Mouse (Mus musculus): ENCODE results near the gene Lrp5. TPM values are rescaled to one million over a fixed set of nuclear protein-coding genes. Genes with fewer than 3 reads are reported as not detected.

Lrp5 gene
- 10 to 100 TPM; 13.3 to 14.3 TPM for total RNA-seq (2021)
- long read RNA-seq, partial matches to known transcripts: 1 of 1 reads
- long read RNA-seq, other reads (novel, unspliced or antisense): 0 of 1 reads

DNA sequence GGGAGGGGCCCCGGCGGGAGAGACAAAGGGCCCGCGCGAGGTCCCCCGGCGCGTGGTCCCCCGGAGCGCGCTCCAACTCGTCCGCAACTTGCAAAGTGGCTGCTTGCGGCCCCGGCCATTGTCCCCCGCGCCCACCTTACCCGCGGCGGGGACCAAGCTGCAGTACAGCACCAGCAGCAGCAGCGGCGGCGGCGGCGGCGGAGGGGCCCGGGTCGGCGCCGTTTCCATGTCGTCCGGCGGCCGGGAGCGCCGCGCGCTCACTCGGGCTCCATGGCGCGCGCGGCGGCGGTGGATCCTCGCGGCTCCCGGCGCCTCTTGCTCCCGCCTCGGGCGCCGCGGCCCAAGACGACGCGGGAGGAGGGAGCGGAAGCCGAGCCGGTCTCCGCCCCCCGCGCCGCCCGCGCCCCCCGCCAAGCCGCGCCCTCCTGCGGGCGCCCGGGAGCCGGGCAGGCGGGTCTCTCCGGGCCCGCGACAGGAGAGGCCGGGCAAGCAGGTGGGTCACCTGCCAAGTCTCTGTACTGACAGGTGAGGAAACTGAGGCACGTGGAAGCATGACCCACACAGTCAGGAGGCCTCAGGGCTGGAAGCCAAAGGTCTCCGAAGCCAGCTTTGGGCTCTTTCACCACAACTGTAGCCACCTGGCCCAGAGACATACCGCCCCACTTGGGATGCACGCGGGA lies at the start of gene Lrp5:
Lrp5 (minus strand) TSS at position 350 of the 680 bp plus-strand sequence.
- peak; percentile 41 to 69 for DNase-seq (ENCODE audit: low spot score in 2 of 2)

DNA sequence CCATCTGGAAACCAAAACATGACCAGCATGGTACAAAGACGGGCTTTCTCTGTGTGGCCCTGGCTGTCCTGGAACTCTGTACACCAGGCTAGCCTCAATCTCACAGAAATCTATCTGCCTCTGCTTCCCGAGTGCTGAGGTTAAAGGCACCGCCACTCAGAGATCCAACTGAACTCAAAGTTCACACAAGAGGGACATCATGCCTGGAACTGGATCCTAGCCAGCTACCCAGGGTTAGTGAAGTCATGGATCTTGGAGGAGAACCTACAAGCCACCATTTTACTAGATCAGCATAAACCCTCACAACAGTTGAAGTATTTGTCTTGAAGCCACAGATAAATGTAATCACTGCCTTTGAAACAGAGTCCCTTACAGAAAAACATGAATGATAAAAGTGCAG lies 49.6 kb upstream of the Lrp5 start:
- no peak for DNase-seq (ENCODE audit: low spot score in 2 of 2)

DNA sequence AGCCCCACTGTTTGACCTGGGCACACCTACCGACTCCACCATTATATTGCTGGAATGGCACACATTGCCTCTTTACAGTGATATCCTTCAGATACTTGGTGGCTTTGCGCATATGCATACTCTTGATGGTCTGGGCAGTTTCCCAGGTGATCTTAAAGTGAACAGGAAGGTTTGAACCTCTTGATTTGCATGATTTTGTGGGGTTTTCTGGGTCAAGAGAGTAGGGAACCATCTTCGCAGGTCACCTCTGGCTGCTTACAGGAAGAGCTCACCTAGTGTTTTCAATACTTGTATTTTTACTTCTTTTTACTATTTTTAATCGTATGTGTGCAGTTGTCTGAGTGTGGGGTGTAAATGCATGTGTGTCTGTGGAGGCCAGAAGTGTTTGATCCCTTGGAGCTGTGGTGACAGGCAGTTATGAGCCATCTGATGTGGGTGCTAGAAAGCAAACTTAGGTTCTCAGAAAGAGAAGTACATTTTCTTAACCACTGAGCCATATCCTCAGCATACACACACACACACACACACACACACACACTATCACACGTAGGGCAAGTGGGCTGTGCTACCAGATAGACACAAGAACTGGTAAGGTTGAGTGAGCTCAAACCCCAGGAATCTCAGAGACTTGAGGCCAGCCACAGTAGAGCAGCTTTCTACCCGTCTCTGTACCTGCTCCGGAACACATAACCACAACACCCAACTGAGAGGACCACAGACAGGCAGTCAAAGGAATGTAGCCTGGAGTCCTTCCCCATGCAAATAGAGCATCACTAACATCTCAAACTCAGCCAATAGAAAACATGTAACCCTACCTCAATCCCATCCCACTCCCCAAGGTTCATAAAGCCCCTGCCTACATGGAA lies 44.6 kb upstream of the Lrp5 start:
- DNase-seq (ENCODE audit: low spot score in 2 of 2): no peak

DNA sequence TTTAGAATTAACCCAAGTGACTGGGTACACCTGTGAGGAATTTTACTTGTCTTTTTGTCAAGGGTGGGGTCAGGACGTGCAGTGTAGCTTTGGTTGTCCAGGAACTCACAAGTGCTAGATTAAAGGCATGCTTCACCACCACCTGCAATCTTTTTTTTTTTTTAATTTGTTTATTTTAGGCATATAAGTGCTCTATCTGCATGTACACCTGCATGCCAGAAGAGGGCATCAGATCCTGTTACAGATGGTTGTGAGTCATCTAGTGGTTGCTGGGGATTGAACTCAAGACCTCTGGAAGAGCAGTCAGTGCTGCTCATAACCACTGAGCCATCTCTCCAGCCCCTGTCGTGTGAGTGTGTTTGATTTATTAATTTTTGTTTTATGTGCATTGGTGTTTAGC lies 42.5 kb upstream of the Lrp5 start:
- no peak for DNase-seq (ENCODE audit: low spot score in 2 of 2)

DNA sequence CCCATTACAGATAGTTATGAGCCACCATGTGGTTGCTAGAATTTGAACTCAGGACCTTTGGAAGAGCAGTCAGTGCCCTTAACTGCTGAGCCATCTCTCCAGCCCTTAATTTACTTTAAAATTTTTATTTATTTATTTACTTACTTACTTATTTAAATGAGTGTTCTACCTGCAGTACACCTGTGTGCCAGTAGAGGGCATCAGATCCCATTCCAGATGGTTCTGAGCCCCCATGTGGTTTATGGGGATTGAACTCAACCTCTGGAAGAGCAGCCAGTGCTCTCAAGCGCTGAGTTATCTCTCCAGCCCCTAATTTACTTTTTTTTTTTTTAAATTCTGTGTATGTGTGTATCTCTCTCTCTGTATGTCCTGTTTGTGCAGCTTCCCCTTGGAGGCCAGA lies 38.4 kb upstream of the Lrp5 start:
- DNase-seq (ENCODE audit: low spot score in 2 of 2): peak; percentile 64 to 71

DNA sequence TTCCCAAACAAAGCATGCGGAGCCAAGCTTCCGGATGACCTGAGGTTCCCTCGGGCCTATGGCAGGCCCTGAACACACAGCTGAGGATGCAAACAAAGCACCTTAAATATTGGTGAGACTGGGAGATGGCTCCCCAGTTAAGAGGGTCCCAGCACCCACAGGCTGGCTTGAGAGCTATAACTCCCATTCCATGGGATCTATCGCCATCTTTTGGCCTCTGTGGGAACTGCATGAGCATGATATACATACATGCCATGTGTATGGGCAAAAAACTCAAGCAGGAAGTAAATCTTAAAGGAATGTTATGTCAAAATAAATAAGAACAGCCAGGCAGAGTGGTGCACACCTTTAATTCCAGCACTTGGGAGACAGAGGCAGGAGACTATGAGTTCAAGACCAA lies 37.5 kb upstream of the Lrp5 start:
- peak in 1 of 2 experiments; percentile 34 for DNase-seq (ENCODE audit: low spot score in 2 of 2)

DNA sequence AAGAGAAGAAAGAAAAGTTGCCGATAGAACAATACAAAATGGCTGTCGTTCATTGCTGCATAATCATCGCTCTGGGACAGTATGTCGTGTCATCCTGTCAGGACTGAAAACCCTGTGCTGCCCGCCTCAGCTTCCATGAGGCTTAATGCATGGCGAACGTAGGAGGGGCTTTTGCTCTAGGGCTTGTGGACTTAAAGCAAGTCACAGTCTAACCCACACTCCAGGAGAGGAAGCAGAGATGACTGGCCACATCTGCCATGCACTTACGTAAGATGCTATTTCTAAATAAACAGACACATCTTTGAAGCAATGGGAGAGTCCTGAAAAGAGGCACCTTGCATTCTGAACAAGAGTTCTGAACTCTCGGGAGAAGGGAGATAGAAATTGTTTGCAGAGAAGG lies 36.8 kb upstream of the Lrp5 start:
- no peak for DNase-seq (ENCODE audit: low spot score in 2 of 2)

DNA sequence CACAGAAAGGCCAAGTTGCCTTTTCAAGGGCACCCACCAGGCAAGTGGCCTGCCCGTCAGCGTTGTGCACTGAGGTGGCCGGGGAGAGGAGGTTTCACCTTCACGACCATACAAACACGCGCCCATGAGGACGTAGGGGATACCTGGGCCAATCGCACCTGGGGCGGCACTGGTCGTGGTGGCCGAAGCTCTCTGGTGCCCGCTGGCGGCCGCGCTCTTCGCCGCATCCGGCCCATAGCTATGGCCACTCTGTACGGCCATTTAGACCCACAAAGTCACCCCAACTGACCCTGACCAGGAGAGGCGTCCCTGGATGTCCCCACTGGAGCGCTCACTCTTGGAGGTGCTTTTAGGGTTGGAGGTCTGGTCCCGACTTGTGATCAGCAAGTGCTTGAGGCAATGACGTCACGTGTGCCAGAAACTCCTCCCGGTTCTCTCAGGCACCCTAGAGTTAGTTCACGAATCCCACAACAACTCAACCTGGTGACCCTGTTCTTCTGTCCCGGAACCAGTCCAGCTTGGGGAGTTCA lies 33.1 kb upstream of the Lrp5 start:
- peak; percentile 50 to 69 for DNase-seq (ENCODE audit: low spot score in 2 of 2)

DNA sequence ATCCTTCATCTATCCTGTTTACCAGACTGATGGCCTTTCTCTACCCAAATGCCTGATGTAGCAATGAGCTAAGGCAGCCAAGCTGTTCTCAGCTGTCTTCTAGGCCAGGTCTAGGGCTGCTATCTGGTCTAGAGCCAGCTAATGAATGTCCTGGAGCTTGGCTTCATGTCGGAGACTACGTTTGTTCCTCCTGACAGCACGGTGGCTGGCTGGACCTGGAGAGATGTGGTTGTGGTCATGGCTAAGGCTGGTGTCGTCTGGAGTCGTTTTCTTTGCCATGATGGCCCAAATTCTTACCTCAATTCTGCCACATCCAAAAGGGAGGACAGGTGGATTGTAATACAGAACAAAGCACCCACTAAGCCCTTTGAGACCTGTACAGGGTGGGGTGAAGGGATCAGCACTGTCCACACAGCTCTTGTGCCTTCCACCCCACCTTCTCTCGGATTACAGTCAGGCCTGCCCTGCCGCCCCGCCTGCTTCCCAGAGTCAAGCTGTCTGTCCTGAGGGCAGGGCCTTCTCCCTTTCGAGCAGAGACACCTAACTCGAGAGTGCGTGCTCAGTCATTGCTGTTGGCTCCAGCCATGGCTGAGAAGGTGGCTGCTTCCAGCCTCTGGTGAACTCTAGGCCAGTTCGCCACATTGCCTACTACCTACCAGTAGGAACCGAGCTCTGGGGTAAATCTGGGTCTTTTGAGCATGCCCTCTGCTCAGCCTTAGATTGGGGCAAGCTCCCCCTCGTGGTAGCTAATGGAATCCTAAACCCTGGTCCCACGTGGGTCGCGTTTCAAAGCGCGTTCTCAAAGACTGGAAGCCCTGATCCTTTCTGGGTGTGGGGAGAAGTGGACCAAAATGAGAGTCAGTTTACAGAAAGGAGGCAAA lies 32.4 kb upstream of the Lrp5 start:
- peak; percentile 85 to 86 for DNase-seq (ENCODE audit: low spot score in 2 of 2)

DNA sequence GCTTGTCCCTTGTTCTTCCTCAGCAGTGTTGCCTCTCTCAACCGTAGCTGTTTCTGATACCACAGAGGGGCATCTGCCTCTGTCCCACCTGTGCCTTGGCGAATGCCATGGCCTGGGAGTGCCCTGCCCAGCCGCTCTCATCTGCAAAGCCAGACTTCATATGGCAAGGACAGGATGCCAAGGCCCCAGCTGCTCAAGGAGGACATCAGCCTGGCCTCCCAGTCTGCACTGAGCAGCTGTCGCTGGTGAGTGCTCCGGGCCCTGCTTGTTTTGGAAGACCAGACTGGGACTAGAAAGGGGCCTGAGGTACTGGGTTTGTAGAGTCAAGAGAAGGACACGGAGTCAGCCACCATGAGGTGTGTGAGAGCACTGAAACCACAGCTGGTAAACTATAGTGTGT lies 28.0 kb upstream of the Lrp5 start:
- DNase-seq (ENCODE audit: low spot score in 2 of 2): no peak

DNA sequence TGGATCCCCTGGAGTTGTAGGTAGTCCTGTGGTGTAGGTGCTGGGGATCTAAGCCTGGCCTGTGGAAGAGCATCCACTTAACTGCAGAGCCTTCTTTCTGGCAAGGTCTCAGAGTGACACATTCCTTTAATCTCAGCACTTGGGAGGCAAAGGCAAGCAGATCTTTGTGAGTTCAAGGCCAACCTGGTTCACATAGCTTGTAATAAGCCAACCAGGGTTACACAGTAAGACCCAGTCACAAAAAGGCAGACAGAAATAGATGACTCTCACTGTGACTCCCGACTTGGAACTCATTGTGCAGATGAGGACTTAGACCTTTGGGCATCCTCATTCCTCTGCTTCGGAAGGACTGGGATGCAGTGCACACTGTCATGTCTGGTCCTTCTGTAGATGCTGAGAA lies 24.1 kb upstream of the Lrp5 start:
- DNase-seq (ENCODE audit: low spot score in 2 of 2): no peak

DNA sequence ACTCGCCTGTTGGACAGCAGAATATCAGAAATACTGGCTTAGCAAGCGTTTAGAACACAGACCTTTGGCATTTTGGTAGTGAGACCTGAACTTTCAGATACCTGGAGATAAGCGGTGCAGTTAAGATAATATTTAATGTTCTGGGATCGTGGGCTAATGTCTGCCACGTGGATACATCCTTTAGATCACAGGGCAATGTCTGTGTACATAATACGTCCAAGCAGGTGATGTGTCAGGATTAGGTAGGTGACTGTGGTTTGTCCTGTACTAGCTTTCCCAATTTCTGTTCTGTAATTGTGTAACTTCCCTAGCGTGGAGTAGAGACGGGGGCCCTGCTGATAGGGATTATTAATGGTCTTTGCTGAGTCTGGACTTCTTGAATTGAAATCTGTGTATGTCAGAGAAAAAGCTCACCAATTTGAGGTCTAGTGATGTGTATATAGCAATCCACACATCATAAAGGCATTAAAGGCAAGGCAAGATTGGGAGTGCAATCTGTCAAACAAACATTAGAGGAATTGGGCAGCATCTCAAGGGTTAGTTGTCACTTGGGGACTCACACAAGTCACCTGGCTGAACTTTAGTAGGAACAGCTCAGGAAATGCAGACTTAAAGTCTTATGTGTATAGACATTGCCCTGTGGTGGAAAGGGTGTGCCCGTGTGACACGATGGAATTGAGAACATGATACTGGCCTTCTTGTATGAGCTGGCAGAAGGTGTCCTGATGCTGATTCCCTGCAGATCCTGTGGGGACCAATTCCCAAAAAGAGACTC lies 22.8 kb upstream of the Lrp5 start:
- no peak for DNase-seq (ENCODE audit: low spot score in 2 of 2)

DNA sequence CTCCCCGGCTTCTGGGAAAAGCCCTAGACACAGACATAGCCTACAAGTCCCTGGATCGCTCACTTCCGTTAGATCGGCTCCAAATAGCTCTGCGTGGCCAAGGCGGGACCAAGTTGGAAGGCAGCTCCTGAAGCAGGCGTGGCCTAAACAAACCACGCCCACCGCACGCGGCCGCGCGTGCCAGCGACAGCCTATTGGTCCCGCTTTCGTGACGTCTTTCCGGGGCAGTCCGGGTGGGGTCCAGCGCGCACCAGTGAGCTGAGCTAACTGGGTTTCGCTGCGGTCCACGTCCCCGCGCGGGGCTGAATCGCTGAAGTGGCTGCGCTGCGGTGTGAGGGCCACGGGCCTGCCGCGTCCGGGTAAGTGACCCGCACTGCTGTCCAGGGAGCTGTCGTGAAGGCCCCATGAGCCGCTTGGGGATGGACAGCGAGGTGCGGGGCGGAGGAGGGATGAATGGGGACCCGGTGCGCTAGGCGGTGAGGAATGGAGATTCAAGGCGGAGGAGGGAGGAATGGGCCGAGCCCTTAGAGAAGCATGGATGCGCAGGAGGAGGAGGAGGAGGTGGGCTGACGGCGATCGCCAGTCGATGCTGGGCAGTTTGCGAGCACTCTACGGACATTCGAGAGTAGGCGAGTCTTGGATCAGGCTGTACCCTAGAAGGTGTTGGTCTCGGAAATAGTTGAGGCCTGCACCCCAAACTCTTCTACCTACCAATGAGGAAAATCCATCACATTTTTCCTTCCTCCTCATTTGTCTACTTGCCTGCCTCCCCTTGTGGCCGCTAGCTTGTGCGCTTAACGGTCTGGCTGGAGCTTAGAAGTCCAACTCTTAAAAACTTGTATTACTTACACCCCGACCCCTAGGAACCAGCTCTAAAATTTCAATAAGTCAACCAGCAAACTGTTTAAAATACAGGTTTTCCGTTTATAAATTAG lies 22.0 kb upstream of the Lrp5 start, which contains the start of gene 1810055G02Rik:
1810055G02Rik (plus strand) TSS at position 216 of the 935 bp plus-strand sequence.
- peak; percentile 98 to 99 for DNase-seq (ENCODE audit: low spot score in 2 of 2)

DNA sequence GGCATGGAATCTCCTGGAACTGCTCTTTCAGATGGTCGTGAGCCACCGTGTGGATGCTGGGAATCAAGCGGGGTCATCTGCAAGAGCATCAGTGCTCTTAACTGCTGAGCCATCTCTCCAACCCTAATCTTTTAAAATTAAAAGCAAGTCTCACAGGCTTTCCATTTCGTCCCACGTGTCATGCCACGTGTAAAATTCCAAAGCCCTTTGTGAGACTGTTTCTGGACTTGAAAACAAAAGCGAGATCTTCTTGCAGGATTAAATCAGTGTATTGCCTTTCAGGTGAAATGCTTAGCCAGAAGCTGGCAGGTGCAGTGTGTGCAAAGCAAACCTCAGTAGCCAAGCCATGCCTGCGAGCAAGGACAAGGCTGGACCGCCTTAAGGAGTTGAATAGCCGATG lies 21.2 kb upstream of the Lrp5 start:
- DNase-seq (ENCODE audit: low spot score in 2 of 2): no peak

DNA sequence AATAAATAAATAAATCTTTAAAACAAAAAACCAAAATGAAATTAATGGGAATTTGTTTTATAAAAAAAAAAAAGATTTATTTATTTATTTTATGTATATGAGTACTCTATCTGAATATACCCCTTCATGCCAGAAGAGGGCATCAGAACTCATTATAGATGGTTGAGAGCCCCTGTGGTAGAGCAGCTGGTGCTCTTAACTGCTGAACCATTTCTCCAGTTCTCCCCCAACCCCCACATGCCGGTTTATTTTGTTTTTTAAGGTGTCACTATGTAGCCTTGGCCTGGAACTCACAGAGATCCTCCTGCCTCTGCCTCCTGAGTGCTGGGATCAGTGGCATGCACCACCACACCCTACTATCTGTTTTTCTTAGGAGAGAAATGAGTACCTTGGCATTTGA lies 19.9 kb upstream of the Lrp5 start:
- no peak for DNase-seq (ENCODE audit: low spot score in 2 of 2)

DNA sequence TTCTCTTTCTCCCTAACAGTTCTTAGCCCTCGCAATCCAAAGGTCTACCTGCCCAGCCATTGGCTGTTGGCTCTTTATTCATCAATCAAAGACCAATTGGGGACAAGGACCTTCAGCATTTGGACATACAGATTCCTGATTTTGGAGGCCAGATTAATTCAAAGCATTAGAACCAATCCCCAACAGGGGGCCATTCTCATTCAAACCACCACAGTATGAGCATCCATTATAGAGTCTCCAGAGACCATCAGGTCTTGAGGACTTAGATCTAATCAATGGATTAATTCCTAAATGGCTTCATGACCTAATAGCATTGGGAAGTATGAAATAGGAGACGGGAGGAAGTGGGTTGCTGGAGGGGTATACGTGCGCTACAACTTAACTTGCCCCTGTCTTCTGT lies 16.1 kb upstream of the Lrp5 start:
- no peak for DNase-seq (ENCODE audit: low spot score in 2 of 2)

DNA sequence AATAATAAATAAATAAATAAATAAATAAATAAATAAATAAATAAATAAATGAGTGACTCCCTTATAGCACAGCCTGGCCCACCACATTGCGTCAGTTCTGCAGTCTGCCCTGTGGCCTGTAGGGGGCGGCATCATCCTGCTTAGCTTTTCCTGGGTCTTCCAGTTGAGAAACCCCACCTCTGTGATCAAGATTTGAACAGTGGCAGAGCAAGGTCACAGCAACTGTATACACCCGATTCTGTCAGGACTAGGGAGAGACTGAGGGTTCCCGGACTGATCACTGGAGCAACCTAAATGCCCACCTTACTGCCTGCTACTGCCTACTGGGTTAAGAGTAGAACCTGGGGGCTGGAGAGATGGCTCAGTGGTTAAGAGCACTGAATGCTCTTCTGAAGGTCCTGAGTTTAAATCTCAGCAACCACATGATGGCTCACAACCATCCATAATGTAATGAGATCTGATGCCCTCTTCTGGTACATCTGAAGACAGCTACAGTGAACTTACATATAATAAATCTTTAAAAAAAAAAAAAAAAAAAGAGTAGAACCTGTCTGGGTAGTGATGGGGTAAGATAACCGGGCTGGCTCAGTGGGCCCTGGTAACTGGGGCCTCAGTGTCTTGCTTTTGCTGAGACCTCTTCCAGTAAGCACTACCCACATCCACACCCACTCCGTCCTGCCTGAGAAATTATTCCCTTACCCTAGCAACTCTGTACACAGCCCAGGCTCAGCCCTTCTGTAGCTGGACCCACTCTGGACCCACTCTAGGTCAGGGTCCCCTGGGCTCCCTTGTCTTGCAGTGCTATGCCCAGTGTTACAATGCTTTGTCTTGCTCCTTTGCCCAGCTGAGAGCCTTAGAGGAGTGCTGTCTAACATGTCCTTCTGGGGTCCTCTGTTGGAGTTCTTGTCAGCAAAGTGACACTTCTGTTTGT lies 13.4 kb upstream of the Lrp5 start:
- DNase-seq (ENCODE audit: low spot score in 2 of 2): peak; percentile 85 to 86

DNA sequence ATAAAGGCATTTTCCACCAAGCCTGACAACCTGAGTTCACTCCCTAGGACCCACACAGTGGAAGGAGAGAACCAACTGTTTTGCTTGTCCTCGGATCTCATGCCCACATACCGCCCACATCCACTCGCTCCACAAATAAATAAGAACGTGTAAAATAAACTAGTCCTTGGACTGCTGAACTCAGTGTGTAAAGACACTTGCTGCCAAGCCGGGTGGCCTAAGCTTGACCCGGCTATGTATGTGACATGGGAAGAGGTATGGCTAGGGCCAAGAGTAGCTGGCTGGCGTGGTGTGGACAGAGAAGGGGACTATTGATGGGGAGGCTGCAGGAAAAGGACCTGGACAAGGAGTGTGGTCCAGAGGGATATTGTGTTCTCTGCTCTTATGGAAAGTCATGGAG lies 11.7 kb upstream of the Lrp5 start:
- DNase-seq (ENCODE audit: low spot score in 2 of 2): no peak
